Mouse (Mus musculus) neural tube, embryonic 13.5 days (tissue): Measurements from ENCODE around the gene Wdr70. TPM values are rescaled to one million over a fixed set of nuclear protein-coding genes. Genes with fewer than 3 reads are reported as not detected.

ENCODE experiments used
- ATAC-seq: fragments of 200-750 bp; cut with Nextera tagmentation; 2 replicates; pipeline ENCODE4 v1.8.0; 2017; ENCODE audit warnings: low read depth, mild to moderate bottlenecking, moderate TSS enrichment, moderate library complexity
- H3K27ac ChIP-seq: fragments of 300-500 bp; sonication (generic); replicated peaks from 2 replicates; pipeline ENCODE4 v1.5.1; 2015; ENCODE audit warnings: moderate library complexity, mild to moderate bottlenecking, inconsistent platforms
- H3K27me3 ChIP-seq: fragments of 300-500 bp; sonication (generic); 2 replicates; pipeline ENCODE4 v1.6.1; 2015; ENCODE audit warnings: mild to moderate bottlenecking, inconsistent platforms
- H3K36me3 ChIP-seq: fragments of 300-500 bp; sonication (generic); 2 replicates; pipeline ENCODE4 v1.6.1; 2015; ENCODE audit warnings: mild to moderate bottlenecking, inconsistent platforms
- H3K4me1 ChIP-seq: fragments of 300-500 bp; sonication (generic); replicated peaks from 2 replicates; pipeline ENCODE4 v1.6.1; 2015; ENCODE audit warnings: inconsistent platforms
- H3K4me2 ChIP-seq: fragments of 300-500 bp; sonication (generic); 2 replicates; pipeline ENCODE4 v1.6.1; 2015; ENCODE audit warnings: inconsistent platforms, mild to moderate bottlenecking, moderate library complexity
- H3K4me3 ChIP-seq: fragments of 300-500 bp; sonication (generic); 2 replicates; pipeline ENCODE4 v1.5.1; 2015; ENCODE audit warnings: mild to moderate bottlenecking, inconsistent platforms
- H3K9ac ChIP-seq: fragments of 300-500 bp; sonication (generic); 2 replicates; pipeline ENCODE4 v1.6.1; 2015; ENCODE audit warnings: moderate library complexity, mild to moderate bottlenecking, inconsistent platforms
- H3K9me3 ChIP-seq: fragments of 300-500 bp; sonication (generic); 2 replicates; pipeline ENCODE4 v1.6.1; 2016; ENCODE audit warnings: inconsistent platforms
- WGBS: fragments of 180-500 bp; shearing (Covaris S2); methylation state at CpG from one replicate; pipeline ENCODE4 v1.1.7; 2015; 5-methylcytosine and 5-hydroxymethylcytosine counted together
- polyA plus RNA-seq: library from polyadenylated mRNA; unstranded; fragments of >200 nt; fragmentation: Nextera tagmentation; extraction: Ambion mirVana; gene quantifications from 2 replicates; pipeline ENCODE4 v1.2.1, GENCODE M21; 2015

Gene Wdr70
- polyA plus RNA-seq, 1 experiment from 2014 or later = 69.2 TPM

- ATAC-seq = no peak
- no peaks in the 10 kb centered on the region for H3K9me3 ChIP-seq
- no peak overlapping the region for H3K4me2 ChIP-seq
- H3K27me3 ChIP-seq = no peaks in the 10 kb centered on the region
- H3K36me3 ChIP-seq = peaks cover 8% of the 10 kb centered on the region
- no peak overlapping the region for H3K4me3 ChIP-seq
- WGBS = 89% methylated on average over 8 of the region's 8 CpGs
- H3K27ac ChIP-seq = no peak overlapping the region
- no peak overlapping the region for H3K9ac ChIP-seq
- H3K4me1 ChIP-seq = no peaks in the 10 kb centered on the region
These were observed 124.6 kb downstream of the Wdr70 start for GRCm38 (mm10) chr15:7974368-7974767.

GRCm38 (mm10) chr15:7972528-7972927, 126.5 kb downstream of the Wdr70 start:
- Histone ChIP-seq H3K36me3 (peaks cover 8% of the 10 kb centered on the region), H3K4me3 (no peak overlapping the region), H3K27ac (no peak overlapping the region), H3K4me1 (no peaks in the 10 kb centered on the region), H3K4me2 (no peak overlapping the region), H3K9ac (no peak overlapping the region), H3K27me3 (no peaks in the 10 kb centered on the region), H3K9me3 (no peaks in the 10 kb centered on the region)
- no peak for ATAC-seq
- WGBS = 94% methylated on average over 5 of the region's 5 CpGs

- Histone ChIP-seq H3K9ac (no peak overlapping the region), H3K9me3 (no peaks in the 10 kb centered on the region), H3K27ac (no peak overlapping the region), H3K27me3 (no peaks in the 10 kb centered on the region), H3K36me3 (no peaks in the 10 kb centered on the region), H3K4me2 (no peak overlapping the region), H3K4me3 (no peak overlapping the region), H3K4me1 (no peaks in the 10 kb centered on the region)
- ATAC-seq = no peak
- WGBS = 84% methylated on average over 6 of the region's 6 CpGs
These were observed 136.2 kb downstream of the Wdr70 start for GRCm38 (mm10) chr15:7962786-7963185.

GRCm38 (mm10) chr15:7961489-7961888, 137.5 kb downstream of the Wdr70 start:
- Histone ChIP-seq H3K9ac (no peak overlapping the region), H3K4me2 (no peak overlapping the region), H3K27me3 (no peaks in the 10 kb centered on the region), H3K4me3 (no peak overlapping the region), H3K36me3 (no peaks in the 10 kb centered on the region), H3K4me1 (no peaks in the 10 kb centered on the region), H3K9me3 (no peaks in the 10 kb centered on the region), H3K27ac (no peak overlapping the region)
- ATAC-seq = no peak
- 31% methylated on average over 2 of the region's 2 CpGs for WGBS

- H3K27me3 ChIP-seq = no peaks in the 10 kb centered on the region
- H3K4me3 ChIP-seq = no peak overlapping the region
- H3K9me3 ChIP-seq = no peaks in the 10 kb centered on the region
- no peak overlapping the region for H3K4me2 ChIP-seq
- no peak for ATAC-seq
- no peak overlapping the region for H3K27ac ChIP-seq
- H3K9ac ChIP-seq = no peak overlapping the region
- no peaks in the 10 kb centered on the region for H3K4me1 ChIP-seq
- no peaks in the 10 kb centered on the region for H3K36me3 ChIP-seq
- WGBS = 79% methylated on average over 1 of the region's 1 CpGs
These were observed 142.1 kb downstream of the Wdr70 start for GRCm38 (mm10) chr15:7956899-7957298.

GRCm38 (mm10) chr15:7950561-7950960, 148.4 kb downstream of the Wdr70 start:
- H3K27me3 ChIP-seq = no peaks in the 10 kb centered on the region
- no peak overlapping the region for H3K4me2 ChIP-seq
- H3K4me1 ChIP-seq = no peaks in the 10 kb centered on the region
- no peak overlapping the region for H3K27ac ChIP-seq
- no peaks in the 10 kb centered on the region for H3K36me3 ChIP-seq
- H3K9ac ChIP-seq = no peak overlapping the region
- H3K4me3 ChIP-seq = no peak overlapping the region
- ATAC-seq = no peak
- 95% methylated on average over 7 of the region's 7 CpGs for WGBS
- no peaks in the 10 kb centered on the region for H3K9me3 ChIP-seq

GRCm38 (mm10) chr15:7941690-7942089, 157.3 kb downstream of the Wdr70 start:
- no peak overlapping the region for H3K4me3 ChIP-seq
- no peaks in the 10 kb centered on the region for H3K4me1 ChIP-seq
- H3K9me3 ChIP-seq = no peaks in the 10 kb centered on the region
- no peaks in the 10 kb centered on the region for H3K27me3 ChIP-seq
- 78% methylated on average over 3 of the region's 3 CpGs for WGBS
- no peak overlapping the region for H3K4me2 ChIP-seq
- H3K9ac ChIP-seq = no peak overlapping the region
- no peak for ATAC-seq
- no peaks in the 10 kb centered on the region for H3K36me3 ChIP-seq
- no peak overlapping the region for H3K27ac ChIP-seq

GRCm38 (mm10) chr15:7935571-7936165, 163.3 kb downstream of the Wdr70 start:
- Histone ChIP-seq H3K4me3 (no peak overlapping the region), H3K9me3 (no peaks in the 10 kb centered on the region), H3K27ac (no peak overlapping the region), H3K36me3 (no peaks in the 10 kb centered on the region), H3K4me2 (no peak overlapping the region), H3K9ac (no peak overlapping the region), H3K4me1 (no peaks in the 10 kb centered on the region), H3K27me3 (no peaks in the 10 kb centered on the region)
- WGBS = 87% methylated on average over 7 of the region's 7 CpGs
- no peak for ATAC-seq

- Histone ChIP-seq H3K4me1 (no peaks in the 10 kb centered on the region), H3K36me3 (no peaks in the 10 kb centered on the region), H3K4me3 (no peak overlapping the region), H3K4me2 (0 out of 2 replicates have a peak overlapping the region, but pooled peaks have one; percentile 4), H3K9me3 (no peaks in the 10 kb centered on the region), H3K27me3 (no peaks in the 10 kb centered on the region), H3K9ac (no peak overlapping the region), H3K27ac (no peak overlapping the region)
- WGBS = 68% methylated on average over 4 of the region's 4 CpGs
- ATAC-seq = no peak
These were observed 164.4 kb downstream of the Wdr70 start for GRCm38 (mm10) chr15:7934580-7934979.

- Histone ChIP-seq H3K4me1 (no peaks in the 10 kb centered on the region), H3K4me3 (no peak overlapping the region), H3K4me2 (peak overlapping the region; percentile 4; the same call in 1 of the 2 replicates), H3K9ac (no peak overlapping the region), H3K9me3 (no peaks in the 10 kb centered on the region), H3K36me3 (no peaks in the 10 kb centered on the region), H3K27me3 (no peaks in the 10 kb centered on the region), H3K27ac (no peak overlapping the region)
- WGBS = 51% methylated on average over 16 of the region's 16 CpGs
- ATAC-seq = no peak
These were observed 164.9 kb downstream of the Wdr70 start for GRCm38 (mm10) chr15:7934105-7934504.

- no peak overlapping the region for H3K4me3 ChIP-seq
- H3K27me3 ChIP-seq = no peaks in the 10 kb centered on the region
- no peaks in the 10 kb centered on the region for H3K4me1 ChIP-seq
- H3K36me3 ChIP-seq = no peaks in the 10 kb centered on the region
- no peak overlapping the region for H3K27ac ChIP-seq
- H3K9me3 ChIP-seq = no peaks in the 10 kb centered on the region
- H3K9ac ChIP-seq = no peak overlapping the region
- 83% methylated on average over 8 of the region's 8 CpGs for WGBS
- H3K4me2 ChIP-seq = no peak overlapping the region
- ATAC-seq = no peak
These were observed 167.4 kb downstream of the Wdr70 start for GRCm38 (mm10) chr15:7931605-7932008.

GRCm38 (mm10) chr15:7925382-7925781, 173.6 kb downstream of the Wdr70 start:
- Histone ChIP-seq H3K4me3 (no peak overlapping the region), H3K4me1 (no peaks in the 10 kb centered on the region), H3K27me3 (no peaks in the 10 kb centered on the region), H3K9ac (no peak overlapping the region), H3K9me3 (no peaks in the 10 kb centered on the region), H3K36me3 (no peaks in the 10 kb centered on the region), H3K4me2 (no peak overlapping the region), H3K27ac (no peak overlapping the region)
- WGBS = 96% methylated on average over 4 of the region's 4 CpGs
- ATAC-seq = no peak

- Histone ChIP-seq H3K4me1 (no peaks in the 10 kb centered on the region), H3K27ac (no peak overlapping the region), H3K36me3 (peaks cover 9% of the 10 kb centered on the region; the same call in 1 of the 2 replicates), H3K4me3 (no peak overlapping the region), H3K9ac (no peak overlapping the region), H3K4me2 (no peak overlapping the region), H3K27me3 (no peaks in the 10 kb centered on the region), H3K9me3 (no peaks in the 10 kb centered on the region)
- ATAC-seq = no peak
- 91% methylated on average over 4 of the region's 4 CpGs for WGBS
These were observed 175.7 kb downstream of the Wdr70 start for GRCm38 (mm10) chr15:7923281-7923680.
